Mouse (Mus musculus) cerebellum, postnatal 10 days (tissue): ENCODE results near the gene Lsamp.

Source experiments
- DNase-seq, 2 experiments: peaks; one replicate each; pipeline ENCODE4 v3.0.0; 2021; ENCODE audit warnings: mixed read lengths in 2 of 2

Lsamp gene

DNA sequence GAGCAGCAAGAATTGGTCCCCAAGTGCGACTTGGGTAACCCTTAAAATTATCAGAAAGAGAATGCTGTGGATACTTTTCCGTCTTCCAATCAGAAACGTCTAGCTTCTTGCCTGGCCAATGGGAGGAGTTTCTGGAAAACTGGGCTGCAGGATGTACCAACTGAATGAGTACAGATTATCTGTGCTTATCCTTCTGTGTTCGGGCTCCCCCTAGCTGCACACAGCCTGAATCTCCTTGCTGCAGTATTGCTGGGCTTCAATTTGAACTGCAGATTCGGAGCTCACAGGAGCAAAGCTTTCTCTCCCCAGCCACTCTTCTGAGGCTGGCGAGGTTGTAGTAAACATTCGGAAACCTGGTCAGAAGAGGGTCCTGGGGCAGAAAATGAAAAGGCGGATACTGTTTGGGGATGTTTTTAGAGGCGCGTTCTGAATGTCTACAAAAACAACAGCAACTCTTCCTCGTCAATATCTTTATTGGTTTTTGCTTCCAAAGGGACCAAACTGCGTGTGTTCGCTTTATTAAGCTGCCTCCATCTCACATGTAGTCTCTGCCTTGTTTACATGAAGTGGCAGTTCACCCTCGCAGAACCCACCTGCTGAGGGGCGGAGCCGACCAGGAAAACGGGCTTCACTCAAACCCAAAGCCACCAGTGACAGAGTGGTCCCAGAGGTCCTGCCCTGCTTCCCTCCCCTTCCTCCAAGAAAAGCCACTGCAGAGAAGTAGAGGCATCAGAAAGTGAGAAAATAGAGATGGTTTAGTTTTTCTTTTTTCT is 984.1 kb downstream of the Lsamp start:
- DNase-seq, result peak; percentile 95

DNA sequence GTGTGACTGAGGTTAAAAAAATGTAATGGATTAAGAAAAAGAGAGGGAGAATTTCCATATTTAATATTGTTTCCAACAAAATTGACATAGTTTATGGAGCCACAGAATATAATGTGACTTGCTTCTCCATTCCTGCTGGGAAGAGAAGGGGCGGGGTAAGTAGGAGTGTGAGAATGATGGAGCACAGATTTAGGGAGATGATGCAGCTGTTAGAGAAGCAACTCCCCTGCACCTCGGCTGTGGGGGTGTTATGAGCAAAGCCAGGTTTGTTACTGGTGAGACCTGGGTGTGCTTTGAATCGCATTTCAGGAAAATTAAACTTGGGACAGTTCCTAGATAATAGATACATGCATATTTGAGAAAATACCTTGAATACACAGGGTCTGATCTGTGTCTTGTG is 987.2 kb downstream of the Lsamp start:
- no peak for DNase-seq

DNA sequence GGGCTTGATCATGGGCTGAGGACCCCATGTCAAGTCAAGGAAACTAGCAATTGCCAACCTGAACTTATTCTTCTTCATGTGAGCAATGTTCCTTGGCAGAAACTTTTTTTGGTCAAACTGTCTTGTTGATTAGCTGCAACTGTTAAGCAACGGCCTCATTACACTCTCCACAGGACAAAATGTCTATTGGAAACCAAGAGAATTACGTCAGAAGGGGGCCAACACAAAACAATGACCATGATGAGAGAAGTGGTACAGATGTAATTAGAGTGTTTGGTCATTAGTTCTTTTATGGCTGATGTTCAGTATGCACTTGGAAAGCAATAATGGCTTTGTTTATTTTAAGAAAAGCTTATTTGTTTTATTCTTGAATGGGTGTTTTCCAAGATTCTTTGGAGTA is 989.9 kb downstream of the Lsamp start:
- no peak for DNase-seq

DNA sequence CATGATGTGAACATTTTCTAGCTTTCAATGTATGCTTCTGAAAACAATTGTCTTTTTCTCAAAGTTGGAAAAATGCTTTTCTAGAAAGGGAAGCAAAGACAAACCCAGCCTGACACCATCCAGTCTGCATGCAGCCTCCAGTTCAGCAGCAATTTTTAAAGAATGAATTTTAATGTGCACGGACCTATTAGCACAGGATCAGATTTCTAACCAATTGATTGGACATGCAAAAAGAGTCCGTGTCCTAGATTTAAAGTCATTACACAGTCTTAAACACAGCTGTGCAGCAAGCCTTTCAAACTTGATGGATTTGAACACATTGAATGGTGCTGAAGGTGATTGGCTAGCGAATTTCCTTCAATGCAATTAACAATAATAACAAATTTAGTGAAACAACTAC is 998.9 kb downstream of the Lsamp start:
- DNase-seq, result no peak

DNA sequence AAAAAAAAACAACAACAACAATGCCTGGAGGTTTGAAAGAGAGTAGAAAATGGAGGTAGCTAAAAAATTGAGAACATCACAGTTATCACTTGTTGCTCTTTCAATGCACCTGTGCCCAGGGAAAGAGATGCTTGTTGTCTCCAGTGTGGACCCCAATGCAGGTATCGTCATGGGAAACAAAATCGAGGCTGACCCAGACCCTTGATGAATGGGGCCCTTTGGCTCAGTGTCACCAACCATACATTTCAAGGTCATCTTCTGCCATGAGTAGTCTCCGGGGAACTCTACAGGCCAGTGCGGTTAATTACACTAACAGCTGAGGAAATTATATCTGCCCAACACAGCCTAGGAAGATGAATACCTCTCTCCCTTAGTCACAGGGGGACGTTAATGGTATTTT is 1023.4 kb downstream of the Lsamp start:
- no peak for DNase-seq

DNA sequence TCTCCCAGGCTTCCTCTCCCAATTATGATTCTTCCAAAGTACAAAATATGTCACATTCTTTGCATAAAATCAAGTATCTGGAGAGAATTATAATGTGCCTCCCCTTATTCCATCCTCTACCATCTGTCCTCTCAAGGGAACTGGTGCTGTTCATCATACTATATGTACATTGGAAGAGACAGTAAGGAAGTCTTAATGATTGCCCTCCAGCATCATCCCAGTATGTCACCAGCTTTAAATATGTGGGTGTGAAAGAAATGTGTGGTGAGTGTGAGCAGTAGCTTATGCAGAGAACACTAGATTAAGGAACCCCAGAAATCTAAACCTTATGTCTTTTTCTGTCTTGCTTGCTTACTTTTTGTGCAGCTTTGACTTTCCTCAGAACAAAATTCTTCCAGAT is 1050.6 kb downstream of the Lsamp start:
- no peak for DNase-seq

DNA sequence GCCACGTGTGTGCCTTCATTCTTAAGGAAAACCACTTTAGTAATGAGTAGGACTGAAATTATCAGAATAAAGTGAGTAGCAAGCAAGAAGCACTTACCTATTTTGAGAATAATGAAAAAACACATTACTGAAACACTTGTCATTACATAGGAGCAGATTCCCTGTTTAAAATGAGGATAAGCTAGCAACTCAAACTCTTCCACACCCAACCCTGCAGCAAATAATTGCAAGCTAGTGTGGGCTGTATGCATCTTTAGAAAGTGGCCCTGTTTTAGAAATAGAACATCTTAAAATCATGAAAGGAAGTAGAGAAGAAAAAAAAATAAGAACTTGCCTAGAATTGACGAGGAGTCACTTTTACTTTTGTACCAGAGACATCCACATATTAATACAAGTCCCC is 1057.5 kb downstream of the Lsamp start:
- DNase-seq, result no peak

DNA sequence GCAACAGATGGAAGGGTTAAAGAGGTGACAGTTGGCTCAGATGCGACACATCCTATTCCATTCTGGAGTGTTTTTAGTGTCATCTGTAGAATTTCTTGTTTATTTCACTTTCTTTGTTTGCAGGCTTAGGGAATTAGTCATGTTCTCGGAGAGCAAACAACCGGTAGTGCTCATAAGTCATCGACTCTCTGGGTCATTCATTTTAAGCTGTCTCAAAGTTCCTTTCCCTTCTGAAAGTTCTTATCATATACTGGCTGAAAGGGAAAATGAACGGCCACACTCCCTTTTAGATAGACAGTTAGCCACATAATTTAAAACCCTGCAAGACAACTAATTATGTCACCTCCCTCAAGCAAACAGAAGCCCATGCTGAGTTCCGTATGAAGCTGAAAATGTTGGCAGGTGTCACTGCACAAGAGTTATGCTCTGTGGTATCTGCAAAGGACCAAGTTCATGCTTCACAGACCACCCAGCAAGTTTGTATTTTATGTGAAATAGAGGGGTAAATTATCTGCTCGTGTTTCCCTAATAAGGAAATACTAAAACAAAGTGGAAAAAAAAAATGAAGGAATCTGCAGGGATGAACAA is 1079.2 kb downstream of the Lsamp start:
- DNase-seq, result peak; percentile 8 to 16

DNA sequence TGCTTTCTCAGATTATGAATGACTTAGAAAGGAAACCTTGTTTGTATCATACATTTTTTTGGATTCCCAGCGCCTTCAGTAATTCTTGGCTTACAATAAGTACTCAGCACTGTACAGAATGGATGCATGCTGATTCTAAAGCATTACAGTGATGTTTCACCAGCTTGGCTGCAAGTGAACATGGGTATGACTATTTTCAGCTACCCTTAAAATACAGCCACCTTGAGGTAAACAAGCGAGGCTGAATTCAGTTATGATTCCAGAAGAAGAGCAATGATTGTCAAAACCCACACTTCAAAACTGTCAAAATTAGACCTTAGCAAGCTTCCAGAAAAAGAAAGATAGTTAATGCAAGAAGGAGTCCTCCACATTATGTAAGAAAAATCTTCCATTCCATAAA is 1089.3 kb downstream of the Lsamp start:
- DNase-seq, result no peak

DNA sequence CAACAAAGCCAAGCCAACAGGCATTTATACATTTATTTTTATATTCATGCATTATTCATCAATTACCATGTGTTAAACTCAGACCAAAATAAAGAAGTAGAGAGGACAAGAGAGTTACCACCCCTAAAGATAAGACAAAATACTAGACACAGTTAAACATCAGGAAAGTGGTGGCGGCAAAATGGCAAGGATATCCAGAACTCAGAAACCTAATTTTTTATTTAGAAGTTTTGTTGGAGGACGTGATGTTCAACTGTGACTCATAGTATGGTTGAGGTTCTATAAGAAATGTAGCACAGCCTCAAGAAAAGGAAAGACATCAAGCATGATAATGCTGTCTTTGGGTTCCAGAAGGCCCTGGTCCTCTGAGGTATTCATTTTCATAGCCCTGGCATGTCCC is 1104.5 kb downstream of the Lsamp start:
- no peak for DNase-seq

DNA sequence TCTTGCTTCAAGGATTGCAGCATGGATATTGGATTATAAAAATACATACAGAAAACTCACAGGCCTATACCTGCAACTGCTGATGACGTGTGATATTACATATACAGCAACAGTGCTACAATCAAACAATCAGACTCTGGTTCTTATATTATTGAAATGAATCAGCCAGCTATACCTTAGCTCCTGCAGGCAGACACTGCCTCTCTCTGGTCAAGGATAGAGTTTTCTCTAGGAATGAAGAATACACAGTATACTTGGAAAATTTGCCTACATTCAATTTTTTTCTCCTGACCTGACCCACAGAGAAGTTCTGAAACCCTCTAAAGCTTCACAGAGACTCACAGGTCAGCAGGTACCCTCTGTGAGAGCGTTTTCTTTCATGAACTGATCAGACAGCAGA is 1105.9 kb downstream of the Lsamp start:
- no peak for DNase-seq

DNA sequence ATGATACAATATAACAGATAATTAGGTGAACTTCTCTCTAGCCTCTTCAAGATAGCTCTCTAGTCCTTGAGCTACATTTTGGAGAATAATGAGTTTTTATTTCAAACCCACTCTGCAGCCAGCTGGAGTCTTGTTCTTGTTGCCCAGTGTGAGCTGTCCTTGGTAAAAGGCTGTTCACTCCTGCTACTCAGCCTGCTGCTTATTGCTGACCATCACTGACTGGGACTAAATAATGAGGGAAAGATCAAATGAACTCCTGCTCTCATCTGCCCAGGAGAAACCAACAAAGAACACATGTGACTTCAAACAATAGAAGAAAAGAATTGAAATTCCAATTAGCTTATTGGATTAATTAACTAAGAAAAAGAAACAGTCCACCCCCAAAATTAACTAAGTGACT is 1107.1 kb downstream of the Lsamp start:
- DNase-seq, result no peak

DNA sequence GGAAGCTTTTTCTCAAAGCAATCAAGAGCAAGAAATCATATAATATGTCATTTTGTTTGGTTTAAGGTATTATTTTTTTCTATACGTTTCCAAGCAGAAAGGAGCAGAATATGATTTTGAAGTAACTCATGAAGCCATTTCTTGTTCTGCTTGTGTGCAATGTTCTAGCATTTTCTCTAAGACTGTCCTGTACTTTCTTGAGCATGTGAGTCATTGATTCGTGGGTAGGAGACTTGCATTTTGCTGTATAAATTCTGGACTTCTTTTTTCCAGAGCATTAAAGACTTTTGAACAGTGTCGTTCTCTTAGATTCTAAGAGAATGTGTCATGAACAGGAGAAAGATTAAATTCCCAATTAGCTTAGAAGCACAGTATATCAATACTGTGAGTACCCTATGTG is 1118.6 kb downstream of the Lsamp start:
- no peak for DNase-seq

DNA sequence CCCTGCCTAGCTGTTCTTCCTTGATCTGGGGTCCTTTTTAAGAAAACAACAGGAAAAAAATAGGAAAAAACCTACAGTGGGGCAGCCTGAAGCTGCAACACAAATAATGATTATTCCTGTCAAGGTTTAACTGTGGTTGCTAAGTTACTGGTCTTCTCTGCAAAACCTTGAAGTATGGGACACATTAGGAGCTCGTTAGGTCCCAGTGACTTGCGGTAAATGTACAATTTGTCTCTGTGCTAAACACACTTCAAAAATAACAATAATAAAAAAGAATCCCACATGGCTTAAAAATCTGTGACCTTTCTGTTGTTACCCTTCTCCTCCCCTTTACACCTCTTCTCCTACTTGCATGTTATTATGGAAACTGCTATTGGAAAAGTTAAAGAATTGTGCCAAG is 1140.2 kb downstream of the Lsamp start:
- DNase-seq, result no peak

DNA sequence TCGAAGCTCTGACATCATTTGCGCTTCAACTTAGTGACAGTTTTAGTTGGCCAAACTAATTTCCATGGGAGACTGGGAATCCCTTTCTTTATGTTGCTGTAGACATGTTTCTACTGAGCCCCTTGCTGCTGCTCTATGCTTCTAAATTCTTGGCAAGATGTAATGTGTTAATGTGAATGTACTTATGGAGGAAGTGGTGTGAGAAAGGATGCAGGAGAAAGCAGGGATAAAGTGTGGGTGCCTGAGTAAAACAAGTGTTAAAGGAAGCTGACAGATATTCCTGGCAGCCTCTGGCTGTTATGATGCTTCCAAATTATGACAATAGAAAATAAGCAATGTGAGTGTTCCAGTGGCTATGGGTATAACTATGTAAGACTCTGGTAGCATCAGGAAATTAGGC is 1140.9 kb downstream of the Lsamp start:
- no peak for DNase-seq

DNA sequence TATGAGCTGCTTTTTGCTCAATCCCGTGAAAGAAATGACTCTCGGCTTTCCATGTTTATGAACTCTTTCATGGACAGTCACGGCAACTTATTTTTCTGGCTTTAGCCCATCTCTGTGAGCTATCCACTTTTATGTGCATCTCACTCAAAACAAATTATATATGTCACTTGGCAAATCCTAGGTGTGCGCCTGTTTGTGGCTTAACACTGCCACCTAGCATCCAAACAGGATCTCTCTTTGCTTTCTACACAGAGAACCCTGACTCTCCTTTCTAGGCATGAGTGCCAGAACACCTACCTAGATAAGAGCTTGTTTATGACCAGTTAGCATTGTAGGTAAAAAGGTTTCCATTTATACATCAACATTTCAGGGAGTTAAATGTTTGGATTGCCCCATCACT is 1146.9 kb downstream of the Lsamp start:
- peak; percentile 51 to 54 for DNase-seq

DNA sequence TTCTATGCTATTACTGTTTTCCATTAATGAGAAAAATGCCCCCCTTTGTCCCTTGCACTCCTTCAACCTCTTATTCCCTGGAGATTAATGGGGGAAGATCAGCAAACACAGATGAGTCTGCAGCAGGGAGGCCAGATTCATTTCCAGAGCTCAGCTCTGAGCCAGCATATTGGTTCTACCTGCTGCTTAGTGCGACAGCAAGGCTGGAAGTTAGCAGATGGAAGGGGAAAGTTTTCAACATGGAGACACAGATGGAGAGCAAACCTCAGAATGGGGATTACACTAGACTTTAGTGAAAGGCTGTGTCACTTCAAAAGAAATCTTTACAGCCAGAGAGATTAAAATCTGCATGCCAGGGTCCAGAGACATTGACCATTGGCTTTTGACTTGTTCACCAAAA is 1188.7 kb downstream of the Lsamp start:
- no peak for DNase-seq

DNA sequence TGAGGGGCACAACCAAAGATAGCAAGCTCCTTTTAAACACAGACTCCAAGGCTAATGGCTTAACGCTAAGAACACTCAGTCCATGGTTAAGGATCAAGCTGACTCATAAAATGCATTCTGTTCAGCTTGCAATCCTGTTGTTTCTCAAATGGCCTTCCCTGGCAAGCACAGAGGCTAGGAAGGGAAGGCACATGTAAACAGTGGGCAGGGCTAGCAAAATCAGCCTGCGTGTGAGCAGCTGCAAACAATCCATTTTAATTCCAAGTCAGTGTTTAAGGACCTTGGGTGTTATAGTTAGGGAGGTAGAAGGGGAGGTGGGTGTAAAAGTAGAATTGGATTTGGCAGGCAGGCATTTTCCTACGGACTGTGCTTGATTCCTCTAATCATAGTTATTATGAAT is 1195.4 kb downstream of the Lsamp start:
- DNase-seq, result peak in 1 of 2 experiments; percentile 3

DNA sequence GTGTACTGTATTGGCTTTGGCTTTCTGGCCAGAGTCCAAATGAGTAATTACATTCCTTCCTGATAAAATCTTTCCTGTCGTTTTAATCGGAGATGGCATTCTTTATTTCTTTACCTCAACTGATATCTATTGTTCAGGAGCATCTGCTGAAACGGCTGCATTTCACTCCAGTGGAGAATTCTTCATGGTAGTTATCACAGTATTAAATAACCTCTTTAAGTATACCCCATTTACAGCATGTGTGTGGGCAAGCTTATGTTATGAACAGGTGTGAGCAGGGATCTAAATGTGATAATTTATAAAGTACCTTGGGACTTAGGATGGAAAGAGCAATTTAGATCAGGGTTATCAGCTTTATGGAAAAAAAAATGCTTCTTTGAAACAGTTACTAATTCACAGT is 1196.7 kb downstream of the Lsamp start:
- peak in 1 of 2 experiments; percentile 9 for DNase-seq

DNA sequence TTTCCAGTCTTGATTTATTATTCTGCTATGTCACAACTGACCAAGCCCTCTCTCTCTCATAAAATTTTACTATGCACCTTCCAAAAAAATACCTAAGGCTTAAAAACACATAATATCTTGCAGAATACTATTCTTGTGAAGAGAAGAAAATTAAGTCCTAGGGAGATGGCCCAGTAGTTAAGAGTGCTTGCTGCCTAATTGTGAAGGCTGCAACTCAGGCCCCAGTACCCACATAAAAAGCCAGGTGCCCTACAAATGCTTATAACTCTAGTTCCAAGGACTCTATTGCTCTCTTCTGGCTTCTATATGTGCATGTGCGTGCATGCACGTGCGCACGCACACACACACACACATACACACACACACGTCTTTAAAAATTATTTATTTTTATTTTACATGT is 1225.9 kb downstream of the Lsamp start:
- no peak for DNase-seq

DNA sequence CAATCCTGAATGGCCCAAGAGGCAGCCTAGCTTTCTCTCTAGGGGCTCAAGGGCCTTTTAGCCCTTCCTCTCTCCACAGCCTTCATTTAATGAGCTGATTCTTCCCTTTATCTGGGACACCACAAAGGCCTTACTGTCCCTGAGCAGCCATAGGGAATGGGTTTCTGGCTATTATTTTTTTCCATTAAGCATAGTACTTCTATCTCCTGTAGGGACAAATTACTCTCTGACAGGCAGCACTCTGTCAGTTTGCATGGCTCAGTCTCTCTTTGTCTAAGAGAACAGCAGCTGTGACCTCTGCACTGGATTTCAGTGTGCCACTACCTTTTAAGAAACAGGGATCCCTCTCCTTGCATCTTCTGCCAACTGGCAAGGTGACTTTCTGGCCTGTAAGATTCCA is 1251.7 kb downstream of the Lsamp start:
- DNase-seq, result no peak

DNA sequence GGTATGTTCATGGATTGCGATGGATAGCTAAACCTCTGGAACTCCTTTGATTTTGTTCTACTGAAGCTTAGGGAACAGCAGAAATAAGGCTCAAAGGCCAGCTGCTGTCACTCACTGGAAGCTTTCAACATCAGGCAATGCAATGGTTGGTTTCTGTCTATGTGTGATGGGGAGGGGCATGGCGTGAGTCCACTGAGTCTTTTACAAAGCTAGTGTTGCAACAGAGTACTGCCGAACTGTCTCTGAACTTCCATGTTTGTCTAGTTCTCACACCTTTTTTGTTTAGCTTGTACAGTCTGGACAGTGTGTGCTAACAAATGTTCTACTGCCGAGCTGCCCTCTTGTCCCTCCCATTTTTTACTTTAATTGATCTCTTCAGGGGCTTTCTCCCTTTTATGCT is 1258.7 kb downstream of the Lsamp start:
- no peak for DNase-seq

DNA sequence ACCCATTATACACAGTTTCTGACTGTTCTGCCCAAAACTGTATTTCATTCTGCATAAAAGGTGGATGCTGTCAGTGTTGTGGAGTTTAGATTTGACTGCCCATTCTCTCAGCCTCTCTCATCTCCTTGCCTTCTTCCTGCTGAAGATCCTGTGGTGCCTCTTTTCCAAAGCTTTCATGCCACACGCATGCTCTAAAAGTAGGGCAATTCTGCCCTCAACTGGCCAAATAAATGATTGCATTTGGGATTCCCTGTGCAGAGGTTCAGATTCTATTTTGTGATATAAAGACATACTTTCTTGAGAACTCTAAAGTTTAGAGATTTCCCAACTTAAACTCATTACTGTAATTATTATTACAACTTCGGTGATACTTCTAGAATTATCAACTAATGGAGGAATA is 1260.5 kb downstream of the Lsamp start:
- peak; percentile 80 to 84 for DNase-seq

DNA sequence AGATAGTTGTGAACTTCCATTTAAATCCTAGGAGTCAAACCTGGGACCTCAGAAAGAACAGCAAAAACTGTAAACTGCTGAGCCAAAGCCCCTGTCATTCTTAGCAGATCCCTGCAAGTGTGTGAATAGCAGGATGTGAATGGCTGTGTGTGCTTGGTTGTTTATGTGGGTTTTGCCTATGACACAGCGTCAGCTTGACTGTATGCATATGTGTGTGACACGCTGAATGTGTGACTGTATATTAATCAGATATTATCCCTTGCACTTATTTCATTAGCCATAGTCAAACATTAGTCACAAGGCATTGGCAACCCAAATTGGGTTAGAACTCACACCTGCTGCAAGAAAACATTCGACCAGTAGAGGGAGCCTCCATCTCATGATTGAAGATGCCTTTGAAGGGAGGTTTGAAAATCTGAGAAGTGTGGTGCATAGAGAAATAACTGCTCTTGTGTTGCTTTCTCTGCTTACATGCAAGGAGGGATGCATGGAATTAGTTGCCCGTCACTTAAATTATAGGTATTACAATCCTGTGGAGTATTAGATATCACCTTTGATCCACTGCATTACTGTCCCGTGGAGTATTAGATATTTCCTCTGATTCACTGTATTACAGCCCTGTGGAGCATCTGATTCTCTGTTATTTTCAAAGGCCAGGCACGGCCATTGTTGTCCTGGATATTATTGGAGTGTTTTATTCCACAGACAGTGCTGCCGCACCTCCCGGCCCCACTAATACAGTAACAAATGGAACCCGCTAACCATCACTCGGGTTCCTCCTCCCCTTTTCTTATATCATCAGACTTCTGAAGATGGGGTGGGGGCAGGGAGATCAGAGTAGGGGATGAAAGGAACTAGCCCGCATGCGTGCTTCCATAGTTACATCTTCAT is 1274.2 kb downstream of the Lsamp start:
- DNase-seq, result peak; percentile 88 to 94
